Mouse (Mus musculus): Measurements from ENCODE around the gene Lrrc32. TPM values are rescaled to one million over a fixed set of nuclear protein-coding genes. Genes with fewer than 3 reads are reported as not detected.

The Lrrc32 gene
- polyA plus RNA-seq, 1 experiment = 7.2 TPM

- Histone ChIP-seq H3K4me3 (ENCODE audit: control insufficient read depth, insufficient read depth, low read length) (no peak overlapping the region), H3K27ac (ENCODE audit: control insufficient read depth, insufficient read depth, low read length) (no peak overlapping the region), H3K36me3 (ENCODE audit: control insufficient read depth, insufficient read depth, low read length) (no peaks in the 10 kb centered on the region), H3K4me1 (replicated peaks; ENCODE audit: control insufficient read depth, insufficient read depth, low read length) (peaks cover 14% of the 10 kb centered on the region), H3K27me3 (ENCODE audit: control insufficient read depth, insufficient read depth, low read length) (no peaks in the 10 kb centered on the region)
- TF ChIP-seq POLR2A (IDR thresholded peaks at IDR 0.05; ENCODE audit: control insufficient read depth, extremely low read depth, insufficient read depth, low read length, poor library complexity) (no peak), CTCF (IDR thresholded peaks at IDR 0.05; ENCODE audit: borderline replicate concordance, control insufficient read depth, extremely low read depth, insufficient read depth, low read length, poor library complexity) (no peak)
- WGBS = 94% methylated on average over 12 of the region's 12 CpGs
- no peak for DNase-seq
Measured at GRCm38 (mm10) chr7:98498101-98498500, 9.0 kb downstream of the Lrrc32 start.

GRCm38 (mm10) chr7:98498656-98499560 is 9.8 kb downstream of the Lrrc32 start:
- Histone ChIP-seq H3K36me3 (ENCODE audit: control insufficient read depth, insufficient read depth, low read length) (no peaks in the 10 kb centered on the region), H3K27ac (ENCODE audit: control insufficient read depth, insufficient read depth, low read length) (no peak overlapping the region), H3K27me3 (ENCODE audit: control insufficient read depth, insufficient read depth, low read length) (no peaks in the 10 kb centered on the region), H3K4me1 (replicated peaks; ENCODE audit: control insufficient read depth, insufficient read depth, low read length) (peaks cover 14% of the 10 kb centered on the region), H3K4me3 (ENCODE audit: control insufficient read depth, insufficient read depth, low read length) (no peak overlapping the region)
- DNase-seq = no peak
- TF ChIP-seq POLR2A (IDR thresholded peaks at IDR 0.05; ENCODE audit: control insufficient read depth, extremely low read depth, insufficient read depth, low read length, poor library complexity) (no peak), CTCF (IDR thresholded peaks at IDR 0.05; ENCODE audit: borderline replicate concordance, control insufficient read depth, extremely low read depth, insufficient read depth, low read length, poor library complexity) (no peak)
- WGBS = 91% methylated on average over 20 of the region's 20 CpGs

- Histone ChIP-seq H3K27ac (ENCODE audit: control insufficient read depth, insufficient read depth, low read length) (no peak overlapping the region), H3K4me3 (ENCODE audit: control insufficient read depth, insufficient read depth, low read length) (no peak overlapping the region), H3K27me3 (ENCODE audit: control insufficient read depth, insufficient read depth, low read length) (no peaks in the 10 kb centered on the region), H3K4me1 (replicated peaks; ENCODE audit: control insufficient read depth, insufficient read depth, low read length) (peaks cover 21% of the 10 kb centered on the region), H3K36me3 (ENCODE audit: control insufficient read depth, insufficient read depth, low read length) (no peaks in the 10 kb centered on the region)
- no peak for DNase-seq
- WGBS = 70% methylated on average over 25 of the region's 25 CpGs
- TF ChIP-seq CTCF (IDR thresholded peaks at IDR 0.05; ENCODE audit: borderline replicate concordance, control insufficient read depth, extremely low read depth, insufficient read depth, low read length, poor library complexity) (no peak), POLR2A (IDR thresholded peaks at IDR 0.05; ENCODE audit: control insufficient read depth, extremely low read depth, insufficient read depth, low read length, poor library complexity) (no peak)
Measured at GRCm38 (mm10) chr7:98499561-98500292, 10.6 kb downstream of the Lrrc32 start.

- WGBS = 97% methylated on average over 3 of the region's 3 CpGs
- no peak for TF ChIP-seq CTCF (IDR thresholded peaks at IDR 0.05; ENCODE audit: borderline replicate concordance, control insufficient read depth, extremely low read depth, insufficient read depth, low read length, poor library complexity)
- no peak for TF ChIP-seq POLR2A (IDR thresholded peaks at IDR 0.05; ENCODE audit: control insufficient read depth, extremely low read depth, insufficient read depth, low read length, poor library complexity)
- no peak for DNase-seq
- peaks cover 25% of the 10 kb centered on the region for H3K4me1 ChIP-seq (replicated peaks; ENCODE audit: control insufficient read depth, insufficient read depth, low read length)
- H3K27ac ChIP-seq (ENCODE audit: control insufficient read depth, insufficient read depth, low read length) = no peak overlapping the region
- H3K27me3 ChIP-seq (ENCODE audit: control insufficient read depth, insufficient read depth, low read length) = no peaks in the 10 kb centered on the region
- no peaks in the 10 kb centered on the region for H3K36me3 ChIP-seq (ENCODE audit: control insufficient read depth, insufficient read depth, low read length)
- H3K4me3 ChIP-seq (ENCODE audit: control insufficient read depth, insufficient read depth, low read length) = no peak overlapping the region
Measured at GRCm38 (mm10) chr7:98500470-98500869, 11.4 kb downstream of the Lrrc32 start.

GRCm38 (mm10) chr7:98501078-98501477 is 12.0 kb downstream of the Lrrc32 start:
- Histone ChIP-seq H3K27ac (ENCODE audit: control insufficient read depth, insufficient read depth, low read length) (no peak overlapping the region), H3K4me3 (ENCODE audit: control insufficient read depth, insufficient read depth, low read length) (no peak overlapping the region), H3K4me1 (replicated peaks; ENCODE audit: control insufficient read depth, insufficient read depth, low read length) (peaks cover 25% of the 10 kb centered on the region), H3K27me3 (ENCODE audit: control insufficient read depth, insufficient read depth, low read length) (no peaks in the 10 kb centered on the region), H3K36me3 (ENCODE audit: control insufficient read depth, insufficient read depth, low read length) (no peaks in the 10 kb centered on the region)
- DNase-seq = no peak
- 96% methylated on average over 7 of the region's 7 CpGs for WGBS
- no peak for TF ChIP-seq CTCF (IDR thresholded peaks at IDR 0.05; ENCODE audit: borderline replicate concordance, control insufficient read depth, extremely low read depth, insufficient read depth, low read length, poor library complexity)
- TF ChIP-seq POLR2A (IDR thresholded peaks at IDR 0.05; ENCODE audit: control insufficient read depth, extremely low read depth, insufficient read depth, low read length, poor library complexity) = no peak

GRCm38 (mm10) chr7:98502921-98503320 is 13.8 kb downstream of the Lrrc32 start:
- peaks cover 25% of the 10 kb centered on the region for H3K4me1 ChIP-seq (replicated peaks; ENCODE audit: control insufficient read depth, insufficient read depth, low read length)
- H3K27me3 ChIP-seq (ENCODE audit: control insufficient read depth, insufficient read depth, low read length) = no peaks in the 10 kb centered on the region
- H3K27ac ChIP-seq (ENCODE audit: control insufficient read depth, insufficient read depth, low read length) = no peak overlapping the region
- H3K36me3 ChIP-seq (ENCODE audit: control insufficient read depth, insufficient read depth, low read length) = no peaks in the 10 kb centered on the region
- H3K4me3 ChIP-seq (ENCODE audit: control insufficient read depth, insufficient read depth, low read length) = no peak overlapping the region
- 87% methylated on average over 5 of the region's 5 CpGs for WGBS
- no peak for DNase-seq
- TF ChIP-seq CTCF (IDR thresholded peaks at IDR 0.05; ENCODE audit: borderline replicate concordance, control insufficient read depth, extremely low read depth, insufficient read depth, low read length, poor library complexity) (no peak), POLR2A (IDR thresholded peaks at IDR 0.05; ENCODE audit: control insufficient read depth, extremely low read depth, insufficient read depth, low read length, poor library complexity) (no peak)

All from thymus, adult 2 months (tissue).